Mouse (Mus musculus): ENCODE data around the gene Ctsa.

GRCm38 (mm10) chr2:164861094-164861493 is 28.4 kb downstream of the Ctsa start:
- no peak for TF ChIP-seq POLR2A (IDR thresholded peaks at IDR 0.05; ENCODE audit: borderline replicate concordance, extremely low read depth, insufficient read depth, insufficient read length, poor library complexity, severe bottlenecking)
- TF ChIP-seq CTCF (IDR thresholded peaks at IDR 0.05; ENCODE audit: borderline replicate concordance, extremely low read depth, insufficient read depth, insufficient read length): no peak
